Mouse (Mus musculus): ENCODE data around the gene Ptpn11. TPM values are rescaled to one million over a fixed set of nuclear protein-coding genes. Genes with fewer than 3 reads are reported as not detected.
"Not testable (repeated sequence)": the region's sequence is repeated elsewhere in the genome, so short reads cannot be mapped to it uniquely, and the experiment has no call there.

The Ptpn11 gene
- 9.1 and 9.2 TPM in 2 replicates for polyA plus RNA-seq (2015; fragmentation: Nextera tagmentation; extraction: Ambion mirVana)

GRCm38 (mm10) chr5:121190836-121191583 lies at the start of gene Ptpn11:
TSS of gene Ptpn11 (minus strand) at chr5:121191397.
- Histone ChIP-seq H3K4me1 (replicated peaks) (peaks cover 91% of the 10 kb centered on the region), H3K9ac (peak within 1 kb of the TSS; percentile 93), H3K27me3 (no peaks in the 10 kb centered on the region), H3K9me3 (replicated peaks) (no peaks in the 10 kb centered on the region), H3K36me3 (replicated peaks) (no peaks in the 10 kb centered on the region), H3K27ac (replicated peaks) (peak within 1 kb of the TSS; percentile 81), H3K4me2 (peak within 1 kb of the TSS; percentile 85), H3K4me3 (replicated peaks) (peak within 1 kb of the TSS; percentile 86)
- WGBS (ENCODE audit: insufficient replicate concordance): under 1% methylated on average over 98 of the region's 98 CpGs
- ATAC-seq (ENCODE audit: insufficient read depth): peak; percentile 94

GRCm38 (mm10) chr5:121239846-121240245 lies 48.6 kb upstream of the Ptpn11 start:
- H3K36me3 ChIP-seq (replicated peaks): peaks cover 4% of the 10 kb centered on the region; the same call in 1 of the 2 replicates
- no peaks in the 10 kb centered on the region for H3K9me3 ChIP-seq (replicated peaks)
- H3K9ac ChIP-seq: peak overlapping the region; percentile 36
- WGBS (ENCODE audit: insufficient replicate concordance): 58% methylated on average over 5 of the region's 5 CpGs
- ATAC-seq (ENCODE audit: insufficient read depth): no peak
- no peaks in the 10 kb centered on the region for H3K27me3 ChIP-seq
- H3K4me2 ChIP-seq: peak overlapping the region; percentile 41
- H3K4me3 ChIP-seq (replicated peaks): no peak overlapping the region
- peak overlapping the region; percentile 98 for H3K27ac ChIP-seq (replicated peaks)
- peaks cover 95% of the 10 kb centered on the region for H3K4me1 ChIP-seq (replicated peaks)

DNA sequence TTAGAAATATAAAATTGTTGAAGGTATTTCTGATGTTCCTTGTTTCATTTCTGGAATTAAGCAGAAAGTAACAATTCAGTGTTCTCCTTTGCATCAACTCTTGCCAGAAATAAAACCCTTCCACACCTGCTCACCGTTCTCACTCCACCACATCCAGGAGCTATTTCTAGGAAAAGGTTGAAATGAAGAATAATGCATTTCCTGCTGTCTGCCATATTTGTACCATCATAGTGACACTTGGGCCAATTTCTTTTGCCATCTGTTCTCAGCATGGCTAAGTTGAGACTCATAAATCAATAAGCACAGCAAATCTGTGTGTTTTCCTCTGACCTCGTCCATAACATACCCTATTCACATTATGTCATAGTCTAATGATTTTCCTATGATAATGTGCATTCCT lies 47.0 kb upstream of the Ptpn11 start:
- Histone ChIP-seq H3K4me2 (no peak overlapping the region), H3K9ac (no peak overlapping the region), H3K27ac (replicated peaks) (peak overlapping the region; percentile 98), H3K9me3 (replicated peaks) (no peaks in the 10 kb centered on the region), H3K4me1 (replicated peaks) (peaks cover 95% of the 10 kb centered on the region), H3K36me3 (replicated peaks) (peaks cover 4% of the 10 kb centered on the region), H3K27me3 (no peaks in the 10 kb centered on the region), H3K4me3 (replicated peaks) (no peak overlapping the region)
- WGBS (ENCODE audit: insufficient replicate concordance): 76% methylated on average over 2 of the region's 2 CpGs
- no peak for ATAC-seq (ENCODE audit: insufficient read depth)

DNA sequence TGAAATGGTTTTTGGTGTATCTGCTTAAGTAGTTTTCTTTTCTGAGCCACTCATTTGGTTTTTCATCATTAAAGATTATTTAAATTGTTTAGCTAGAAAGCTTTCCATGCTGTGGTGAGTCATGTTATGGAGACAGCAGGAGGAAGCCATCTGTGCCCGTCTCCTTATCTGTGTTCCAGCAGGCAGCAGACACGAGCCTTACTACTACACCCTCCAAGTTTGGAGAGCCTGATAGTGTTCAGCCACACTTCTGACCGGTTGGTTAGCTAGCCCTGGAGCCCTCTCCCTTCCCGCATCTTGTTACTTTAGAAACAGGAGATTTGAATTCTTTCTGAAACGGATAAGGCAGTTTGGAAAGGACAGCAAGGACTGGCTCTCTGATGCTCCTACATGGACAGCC lies 45.0 kb upstream of the Ptpn11 start:
- H3K27ac ChIP-seq (replicated peaks): peak overlapping the region; percentile 98

DNA sequence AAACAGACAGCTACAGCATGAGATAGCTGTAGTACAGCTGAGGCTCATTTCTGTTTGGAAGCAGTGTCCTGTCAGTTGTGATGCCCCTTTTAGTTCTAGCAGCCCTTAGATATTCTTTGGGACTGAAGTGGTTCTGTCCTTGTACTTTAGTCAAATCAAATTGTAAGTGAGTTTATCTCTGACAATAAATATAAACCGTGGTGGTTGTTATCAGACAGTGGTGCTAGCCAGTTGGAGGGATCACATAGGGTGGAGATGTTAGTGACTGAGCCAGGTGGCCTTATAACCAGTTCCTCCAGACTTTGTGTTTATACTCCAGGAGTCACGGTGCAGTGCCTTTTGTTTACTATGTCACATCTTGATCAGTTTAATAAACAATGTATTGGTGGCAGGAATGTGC lies 42.5 kb upstream of the Ptpn11 start:
- Histone ChIP-seq H3K27me3 (no peaks in the 10 kb centered on the region), H3K4me2 (peak overlapping the region; percentile 57), H3K9me3 (replicated peaks) (no peaks in the 10 kb centered on the region), H3K27ac (replicated peaks) (peak overlapping the region; percentile 98), H3K4me3 (replicated peaks) (peak overlapping the region; percentile 17), H3K36me3 (replicated peaks) (peaks cover 29% of the 10 kb centered on the region), H3K9ac (peak overlapping the region; percentile 49), H3K4me1 (replicated peaks) (peaks cover 94% of the 10 kb centered on the region)
- 16% methylated on average over 2 of the region's 2 CpGs for WGBS (ENCODE audit: insufficient replicate concordance)
- peak; percentile 49 for ATAC-seq (ENCODE audit: insufficient read depth)

More for the DNA sequence above, 45.0 kb upstream of the Ptpn11 start:
- Histone ChIP-seq H3K4me2 (peak overlapping the region; percentile 62), H3K27me3 (no peaks in the 10 kb centered on the region), H3K9ac (peak overlapping the region; percentile 55), H3K36me3 (replicated peaks) (peaks cover 11% of the 10 kb centered on the region), H3K9me3 (replicated peaks) (no peaks in the 10 kb centered on the region), H3K4me1 (replicated peaks) (peaks cover 93% of the 10 kb centered on the region), H3K4me3 (replicated peaks) (peak overlapping the region; percentile 26)
- 16% methylated on average over 5 of the region's 5 CpGs for WGBS (ENCODE audit: insufficient replicate concordance)
- peak; percentile 96 for ATAC-seq (ENCODE audit: insufficient read depth)

- Histone ChIP-seq H3K27me3 (no peaks in the 10 kb centered on the region), H3K4me3 (replicated peaks) (no peak overlapping the region), H3K4me2 (no peak overlapping the region), H3K27ac (replicated peaks) (peak overlapping the region; percentile 98), H3K9me3 (replicated peaks) (no peaks in the 10 kb centered on the region), H3K9ac (no peak overlapping the region), H3K36me3 (replicated peaks) (peaks cover 33% of the 10 kb centered on the region), H3K4me1 (replicated peaks) (peaks cover 94% of the 10 kb centered on the region)
- 96% methylated on average over 1 of the region's 1 CpGs for WGBS (ENCODE audit: insufficient replicate concordance)
- ATAC-seq (ENCODE audit: insufficient read depth): no peak
Measured at GRCm38 (mm10) chr5:121232789-121233188, 41.6 kb upstream of the Ptpn11 start.

GRCm38 (mm10) chr5:121230811-121231210 lies 39.6 kb upstream of the Ptpn11 start:
- Histone ChIP-seq H3K9ac (peak overlapping the region; percentile 25), H3K4me1 (replicated peaks) (peaks cover 94% of the 10 kb centered on the region), H3K27ac (replicated peaks) (peak overlapping the region; percentile 79), H3K36me3 (replicated peaks) (peaks cover 43% of the 10 kb centered on the region), H3K4me2 (peak overlapping the region; percentile 49), H3K9me3 (replicated peaks) (no peaks in the 10 kb centered on the region), H3K27me3 (no peaks in the 10 kb centered on the region), H3K4me3 (replicated peaks) (peak overlapping the region; percentile 16)
- 52% methylated on average over 9 of the region's 9 CpGs for WGBS (ENCODE audit: insufficient replicate concordance)
- ATAC-seq (ENCODE audit: insufficient read depth): peak; percentile 53

- Histone ChIP-seq H3K9me3 (replicated peaks) (no peaks in the 10 kb centered on the region), H3K27ac (replicated peaks) (peak overlapping the region; percentile 79), H3K4me1 (replicated peaks) (peaks cover 92% of the 10 kb centered on the region), H3K27me3 (no peaks in the 10 kb centered on the region), H3K4me2 (no peak overlapping the region), H3K9ac (no peak overlapping the region), H3K36me3 (replicated peaks) (peaks cover 41% of the 10 kb centered on the region), H3K4me3 (replicated peaks) (no peak overlapping the region)
- WGBS (ENCODE audit: insufficient replicate concordance): 95% methylated on average over 2 of the region's 2 CpGs
- ATAC-seq (ENCODE audit: insufficient read depth): no peak
Measured at GRCm38 (mm10) chr5:121229182-121229581, 38.0 kb upstream of the Ptpn11 start.

DNA sequence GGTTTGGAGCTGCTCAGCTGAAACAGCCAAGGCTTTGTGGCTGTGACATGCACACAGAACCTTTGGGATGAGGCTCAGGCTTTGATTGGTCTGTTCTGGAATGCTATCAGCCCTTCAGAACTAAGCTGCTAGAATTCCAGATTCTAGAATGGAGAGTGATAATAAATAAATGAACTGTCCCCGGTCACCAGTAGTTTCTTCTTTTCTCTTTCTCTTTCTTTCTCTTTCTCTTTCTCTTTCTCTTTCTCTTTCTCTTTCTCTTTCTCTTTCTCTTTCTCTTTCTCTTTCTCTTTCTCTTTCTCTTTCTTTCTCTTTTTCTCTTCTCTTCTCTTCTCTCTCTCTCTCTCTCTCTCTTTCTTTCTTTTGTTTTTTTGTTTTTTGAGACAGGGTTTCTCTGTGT lies 36.1 kb upstream of the Ptpn11 start:
- Histone ChIP-seq H3K36me3 (replicated peaks) (peaks cover 34% of the 10 kb centered on the region), H3K4me1 (replicated peaks) (peaks cover 83% of the 10 kb centered on the region), H3K4me2 (peak overlapping the region; percentile 6; the same call in 1 of the 2 replicates), H3K27ac (replicated peaks) (peak overlapping the region; percentile 2)
- not testable (repeated sequence) for H3K9me3 ChIP-seq (replicated peaks); H3K27me3 ChIP-seq; H3K4me3 ChIP-seq (replicated peaks); H3K9ac ChIP-seq; ATAC-seq (ENCODE audit: insufficient read depth)
- 92% methylated on average over 1 of the region's 1 CpGs for WGBS (ENCODE audit: insufficient replicate concordance)

- H3K4me2 ChIP-seq: peak overlapping the region; percentile 6; the same call in 1 of the 2 replicates
- H3K4me1 ChIP-seq (replicated peaks): peaks cover 80% of the 10 kb centered on the region
Measured at GRCm38 (mm10) chr5:121226845-121227244, 35.6 kb upstream of the Ptpn11 start.

GRCm38 (mm10) chr5:121226406-121226805 lies 35.2 kb upstream of the Ptpn11 start:
- H3K27me3 ChIP-seq: no peaks in the 10 kb centered on the region
- peaks cover 78% of the 10 kb centered on the region for H3K4me1 ChIP-seq (replicated peaks)
- peak overlapping the region; percentile 45 for H3K4me2 ChIP-seq
- H3K36me3 ChIP-seq (replicated peaks): peaks cover 34% of the 10 kb centered on the region
- peak overlapping the region; percentile 5; the same call in 1 of the 2 replicates for H3K4me3 ChIP-seq (replicated peaks)
- ATAC-seq (ENCODE audit: insufficient read depth): no peak
- no peaks in the 10 kb centered on the region for H3K9me3 ChIP-seq (replicated peaks)
- WGBS (ENCODE audit: insufficient replicate concordance): 52% methylated on average over 3 of the region's 3 CpGs
- H3K9ac ChIP-seq: peak overlapping the region; percentile 43; the same call in 1 of the 2 replicates
- peak overlapping the region; percentile 69 for H3K27ac ChIP-seq (replicated peaks)

More at GRCm38 (mm10) chr5:121226845-121227244, 35.6 kb upstream of the Ptpn11 start:
- H3K4me3 ChIP-seq (replicated peaks): no peak overlapping the region
- ATAC-seq (ENCODE audit: insufficient read depth): no peak
- 75% methylated on average over 4 of the region's 4 CpGs for WGBS (ENCODE audit: insufficient replicate concordance)
- H3K27ac ChIP-seq (replicated peaks): peak overlapping the region; percentile 69; the same call in 1 of the 2 replicates
- H3K27me3 ChIP-seq: no peaks in the 10 kb centered on the region
- H3K9me3 ChIP-seq (replicated peaks): no peaks in the 10 kb centered on the region
- no peak overlapping the region for H3K9ac ChIP-seq
- H3K36me3 ChIP-seq (replicated peaks): peaks cover 34% of the 10 kb centered on the region

Measured in liver, embryonic 15.5 days (tissue).